Mouse (Mus musculus) thymus, postnatal 25 days (tissue): ENCODE results near the gene Nrl.

Source experiments
- DNase-seq: peaks from one replicate; pipeline ENCODE4 v3.0.0; 2022

Nrl gene

GRCm38 (mm10) chr14:55526674-55527073 lies 1.9 kb upstream of the Nrl start:
- DNase-seq: no peak

GRCm38 (mm10) chr14:55524062-55524461 lies 719 bp downstream of the Nrl start:
- DNase-seq: no peak

DNA sequence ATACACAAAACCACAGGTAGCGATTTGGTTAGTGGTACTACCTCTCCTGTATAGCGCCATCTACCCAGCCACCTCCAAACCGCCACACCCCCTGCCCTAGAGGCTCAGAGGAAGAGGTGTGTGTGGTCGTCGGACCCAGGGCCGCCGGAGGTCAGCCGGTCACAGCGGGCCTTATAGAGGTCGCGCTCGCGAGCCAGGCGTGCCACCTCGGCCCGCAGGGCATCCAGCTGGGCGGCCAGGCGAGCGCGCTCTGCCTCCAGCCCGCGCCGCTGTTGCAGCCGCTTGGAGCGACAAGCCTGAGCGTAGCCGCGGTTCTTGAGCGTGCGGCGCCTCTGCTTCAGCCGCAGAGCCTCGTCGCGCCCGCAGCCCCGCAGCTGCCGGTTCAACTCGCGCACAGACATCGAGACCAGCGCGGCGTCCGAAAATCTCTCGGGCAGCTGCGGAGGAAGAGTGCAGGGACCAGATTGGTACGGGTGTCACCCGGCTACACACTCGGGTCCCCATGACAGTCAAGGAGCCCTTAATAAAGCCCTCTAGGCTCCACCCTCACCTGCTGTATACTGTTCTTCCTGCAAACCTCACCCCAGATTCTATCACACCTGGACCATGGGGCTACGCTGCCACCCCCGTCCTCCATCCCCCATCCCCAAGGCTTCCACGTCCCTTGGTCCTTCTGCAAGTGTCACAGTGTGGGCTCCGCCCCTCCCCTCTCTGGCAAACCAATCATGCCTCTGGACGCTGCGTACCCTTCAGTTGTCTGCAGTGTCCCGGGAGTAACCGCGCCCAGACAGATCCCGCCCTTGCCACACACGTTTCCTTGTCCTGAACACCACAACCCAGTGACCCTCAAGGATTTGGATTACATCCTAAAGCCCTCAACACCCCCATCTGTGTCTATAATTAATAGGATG lies 4.1 kb downstream of the Nrl start:
- DNase-seq: no peak

GRCm38 (mm10) chr14:55519604-55520003 lies 5.2 kb downstream of the Nrl start:
- no peak for DNase-seq

GRCm38 (mm10) chr14:55518897-55519296 lies 5.9 kb downstream of the Nrl start:
- no peak for DNase-seq

DNA sequence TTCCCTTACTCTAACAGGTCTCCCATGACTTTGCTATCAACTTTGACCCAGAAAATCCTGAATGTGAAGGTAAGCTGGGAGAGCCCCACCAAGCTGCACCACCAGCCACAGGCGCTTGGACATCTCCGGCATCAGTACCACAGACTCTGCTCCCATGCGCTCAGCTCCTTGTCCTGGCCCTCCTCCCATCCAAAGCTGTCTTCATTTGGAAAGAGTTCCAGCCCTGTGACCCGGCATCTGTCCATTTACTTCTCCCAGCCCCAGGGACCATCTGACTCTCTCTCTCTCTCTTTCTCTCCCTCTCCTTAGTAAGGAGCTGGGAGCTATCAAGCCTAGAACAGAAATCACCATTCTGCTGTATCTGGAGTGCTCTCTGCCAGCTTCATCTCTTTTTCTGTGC lies 8.9 kb downstream of the Nrl start:
- DNase-seq: no peak

GRCm38 (mm10) chr14:55513927-55514326 lies 10.9 kb downstream of the Nrl start:
- no peak for DNase-seq

- no peak for DNase-seq
Observed at GRCm38 (mm10) chr14:55511037-55511436, 13.7 kb downstream of the Nrl start.

GRCm38 (mm10) chr14:55510125-55510731 lies 14.6 kb downstream of the Nrl start, which contains the start of gene Cpne6:
Cpne6 (plus strand) TSS chr14:55510445.
- no peak for DNase-seq

DNA sequence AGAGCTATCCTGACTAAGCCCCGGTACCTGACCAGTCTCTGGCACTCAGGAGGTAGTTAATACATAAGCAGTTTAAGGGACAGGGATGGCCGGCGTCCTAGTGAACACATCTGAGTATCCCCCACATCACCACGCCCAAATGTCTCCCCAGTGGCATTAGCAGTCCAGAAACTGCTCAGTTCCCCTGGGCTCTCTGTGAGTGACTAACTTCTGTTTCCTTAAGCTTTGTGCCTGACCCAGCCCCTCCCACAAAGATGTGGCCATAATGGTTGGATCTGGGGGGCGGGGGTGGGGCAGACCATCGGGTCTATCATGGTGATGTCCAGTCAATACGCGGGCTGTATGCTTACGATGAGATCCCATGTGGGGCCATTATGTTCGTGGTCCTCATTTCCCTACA lies 15.2 kb downstream of the Nrl start:
- no peak for DNase-seq

GRCm38 (mm10) chr14:55507801-55508200 lies 17.0 kb downstream of the Nrl start:
- no peak for DNase-seq

GRCm38 (mm10) chr14:55505612-55506011 lies 19.2 kb downstream of the Nrl start:
- DNase-seq: no peak

- peak; percentile 87 for DNase-seq
Observed at GRCm38 (mm10) chr14:55497449-55497821, 27.3 kb downstream of the Nrl start.

GRCm38 (mm10) chr14:55496761-55497448 lies 27.9 kb downstream of the Nrl start:
- DNase-seq: no peak

DNA sequence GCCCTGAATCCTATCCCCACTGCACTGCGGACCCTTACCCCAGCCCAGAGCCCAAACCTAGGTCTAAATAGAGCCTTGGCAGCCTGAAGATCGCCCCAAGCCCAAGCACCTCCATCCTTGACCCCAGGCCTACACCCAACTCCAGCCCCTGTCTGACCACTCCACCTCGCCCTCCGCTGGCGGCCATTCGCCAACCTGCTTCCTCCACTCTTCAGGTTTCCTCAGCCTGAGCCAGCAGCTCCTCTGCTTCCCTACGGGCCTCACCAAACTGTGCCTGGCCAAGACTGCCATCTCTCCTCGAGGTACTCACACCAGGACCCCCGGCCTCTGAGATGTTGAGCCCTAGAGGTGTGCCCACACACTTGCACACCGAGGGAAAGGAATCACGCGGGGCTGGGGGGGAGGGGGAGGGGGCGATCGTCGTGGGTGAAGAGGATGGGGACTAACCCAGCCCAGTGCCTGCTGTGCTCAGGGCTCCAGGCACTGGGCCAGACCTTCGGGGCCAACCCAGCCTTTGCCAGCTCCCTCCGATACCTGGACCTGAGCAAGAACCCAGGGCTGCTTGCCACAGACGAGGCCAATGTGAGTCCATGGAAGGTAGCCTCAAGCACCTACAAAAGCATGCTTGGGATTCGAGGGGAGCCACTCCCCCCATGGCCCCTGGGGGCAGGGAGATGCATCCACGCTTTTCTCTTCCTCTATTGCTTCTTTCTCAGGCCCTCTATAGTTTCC lies 29.1 kb downstream of the Nrl start:
- no peak for DNase-seq

GRCm38 (mm10) chr14:55492103-55492502 lies 32.7 kb downstream of the Nrl start:
- no peak for DNase-seq

GRCm38 (mm10) chr14:55491291-55491833 lies 33.4 kb downstream of the Nrl start:
- peak; percentile 24 for DNase-seq

GRCm38 (mm10) chr14:55490361-55491201 lies 34.2 kb downstream of the Nrl start, which contains the start of gene Carmil3:
Carmil3 (plus strand) TSS chr14:55490651.
- DNase-seq: peak; percentile 72

DNA sequence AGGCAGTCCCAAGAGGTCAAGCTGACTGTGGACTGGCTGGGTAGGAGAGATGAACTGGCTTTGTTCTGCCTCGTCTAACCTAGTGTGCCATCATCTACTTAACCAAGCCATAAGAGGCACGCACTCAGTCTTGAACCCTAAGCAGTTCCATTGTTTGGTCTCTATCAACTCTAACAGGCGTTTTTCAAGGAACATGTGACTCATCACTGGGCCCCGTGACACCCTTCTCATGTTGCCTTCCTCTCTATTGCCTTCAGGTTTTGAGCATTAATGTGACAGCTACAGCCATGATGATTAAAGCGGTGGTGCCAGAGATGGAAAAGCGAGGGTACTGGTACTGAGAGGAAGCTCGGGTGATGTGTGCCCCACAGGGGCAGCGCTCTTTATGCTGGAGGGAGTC lies 37.9 kb downstream of the Nrl start:
- DNase-seq: no peak

DNA sequence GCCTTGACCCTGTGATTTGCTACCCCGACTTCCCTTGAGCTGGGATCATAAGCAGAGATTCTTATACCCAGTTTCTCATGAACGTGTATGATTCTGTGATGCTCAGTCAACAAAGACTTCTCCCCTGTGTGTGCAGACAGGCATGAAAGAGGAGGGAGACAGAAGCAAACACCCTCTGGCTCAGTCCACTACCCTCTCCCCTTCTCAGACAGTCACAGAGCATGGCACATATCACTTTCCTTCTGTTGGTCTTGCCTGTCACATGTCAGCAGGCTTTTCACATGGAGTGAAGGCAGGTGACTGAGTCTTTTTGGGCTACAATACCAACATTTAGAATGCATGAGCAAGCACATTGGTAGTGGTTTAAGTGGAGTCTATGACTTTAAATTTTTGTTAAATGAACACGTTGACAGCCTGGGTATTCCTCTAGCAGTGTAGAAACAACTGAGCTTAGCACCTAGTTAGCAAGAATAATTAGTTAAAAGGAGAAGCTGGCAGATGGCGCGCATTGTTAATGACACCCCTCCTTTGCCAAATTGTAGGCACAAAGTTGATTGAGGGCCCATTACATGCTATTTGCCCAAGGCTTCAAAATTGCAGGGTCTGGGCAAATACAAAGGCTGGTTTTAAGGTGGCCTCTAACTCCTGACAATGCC lies 40.2 kb downstream of the Nrl start:
- no peak for DNase-seq

DNA sequence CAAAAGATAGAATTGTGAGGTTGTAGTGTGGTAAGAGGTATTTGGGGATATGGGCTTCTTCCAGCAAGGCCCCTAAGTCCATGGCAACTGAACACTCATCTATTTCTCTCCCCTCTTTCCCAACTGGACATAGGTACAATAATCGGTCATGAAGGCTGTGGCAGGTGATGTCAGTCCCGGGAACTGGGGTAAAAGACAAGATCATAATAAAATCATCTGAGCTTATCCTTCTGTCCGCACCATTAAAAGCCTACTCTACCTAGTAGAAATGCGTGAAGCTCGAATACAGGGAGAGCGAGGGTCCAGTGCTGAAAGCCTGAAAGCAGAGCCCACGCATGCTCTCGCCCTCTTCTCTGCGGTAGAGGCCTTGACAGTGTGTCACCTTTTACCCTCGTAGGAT lies 45.2 kb downstream of the Nrl start:
- DNase-seq: no peak
